In genomic region chr2:38739410-38739809, GRCm38 (mm10) we compare ENCODE assay signal across 7 mouse cellular contexts. TPM values are rescaled to one million over a fixed set of nuclear protein-coding genes. Genes with fewer than 3 reads are reported as not detected.
DNase-seq lines count a peak whose midpoint lies in the region; ATAC-seq and TF ChIP-seq lines count a peak whose summit lies in the region.

No protein-coding gene starts in this region.

- H3K36me3 ChIP-seq in forebrain, embryonic 10.5 days (replicated peaks) = peaks cover 25% of the 10 kb centered on the region
- 0 out of 2 replicates have a peak, but pooled peaks cover 7% of the 10 kb centered on the region for H3K36me3 ChIP-seq in hindbrain, postnatal 0 days (ENCODE audit: insufficient read depth, low read length)

- 28% methylated on average over 7 of the region's 7 CpGs for WGBS in forebrain, embryonic 10.5 days
- 18% methylated on average over 7 of the region's 7 CpGs for WGBS in hindbrain, postnatal 0 days

- no peak overlapping the region for H3K9ac ChIP-seq in hindbrain, postnatal 0 days (replicated peaks; ENCODE audit: low read length)

- in situ Hi-C loops in Patski (cut with MboI; ENCODE audit: low pct_unique_long_range_greater_than_20kb) = loop anchor here (5.0 kb wide), 1 partner anchor 77 kb away; no protein-coding TSS in a partner anchor

- H3K4me1 ChIP-seq in forebrain, embryonic 10.5 days = peaks cover 18% of the 10 kb centered on the region
- H3K4me1 ChIP-seq in hindbrain, postnatal 0 days (ENCODE audit: insufficient read depth, low read length) = no peaks in the 10 kb centered on the region

- no peak overlapping the region for H3K4me3 ChIP-seq in forebrain, embryonic 10.5 days
- H3K4me3 ChIP-seq in hindbrain, postnatal 0 days (ENCODE audit: low read length) = no peak overlapping the region

- CTCF ChIA-PET in Patski (lab: Charles Lee) = interaction anchor here (0.6 to 3.3 kb wide), 18 partner anchors 9 to 125 kb away, joined by 3 to 12 read pairs (median 4); no protein-coding TSS in a partner anchor

- DNase-seq in Patski (ENCODE audit: low read depth, low spot score) = no peak
- peak; percentile 56 for DNase-seq in c-Kit-positive CD71-negative TER-119-negative erythroid progenitor cells, embryonic 14.5 days (ENCODE audit: low read depth)
- peak; percentile 67 for DNase-seq in forebrain, embryonic 10.5 days (ENCODE audit: extremely low spot score, low spot score)
- DNase-seq in hindbrain, postnatal 0 days (ENCODE audit: low spot score) = peak; percentile 90
- DNase-seq in left cerebral cortex, adult 18-20 months (ENCODE audit: low spot score in 2 of 2) = peak; percentile 85 to 91
- DNase-seq in right cerebral cortex, postnatal 25 days = peak; percentile 73

- no peaks in the 10 kb centered on the region for H3K9me3 ChIP-seq in forebrain, embryonic 10.5 days
- no peaks in the 10 kb centered on the region for H3K9me3 ChIP-seq in hindbrain, postnatal 0 days (ENCODE audit: low read length)

- ATAC-seq in Patski = no peak
- peak; percentile 79 for ATAC-seq in hindbrain, postnatal 0 days
- peak; percentile 92 for ATAC-seq in megakaryocyte progenitor cell, adult 5-6 weeks (replicated peaks; ENCODE audit: poor library complexity)

- peak overlapping the region; percentile 44; the same call in 1 of the 2 replicates for H3K27ac ChIP-seq in forebrain, embryonic 10.5 days
- H3K27ac ChIP-seq in hindbrain, postnatal 0 days = no peak overlapping the region

- POLR2A ChIA-PET in Patski (lab: Charles Lee) = no interaction called here

- no peak overlapping the region for H3K4me2 ChIP-seq in hindbrain, postnatal 0 days (ENCODE audit: low read depth, low read length)

- no peaks in the 10 kb centered on the region for H3K27me3 ChIP-seq in Patski
- no peaks in the 10 kb centered on the region for H3K27me3 ChIP-seq in forebrain, embryonic 10.5 days (ENCODE audit: poor library complexity, severe bottlenecking)
- H3K27me3 ChIP-seq in hindbrain, postnatal 0 days (ENCODE audit: insufficient read depth, low read length) = no peaks in the 10 kb centered on the region

- peak; percentile 91 for TF ChIP-seq CTCF in Patski (IDR thresholded peaks at IDR 0.05)
- peak; percentile 95 for TF ChIP-seq CTCF in hindbrain, postnatal 0 days (IDR thresholded peaks at IDR 0.05; ENCODE audit: low read depth)

RNA-seq across cellular contexts. Expression of gene Nr5a1, which starts 25.1 kb away (rescaled TPM):
- not detected for polyA plus RNA-seq in Patski (2021)
- polyA plus RNA-seq in forebrain, embryonic 10.5 days (2016; fragmentation: Nextera tagmentation; extraction: Ambion mirVana) = 0.33 and 0.69 TPM in 2 replicates
- 0.05 TPM in 1 of 2 replicates, not detected in the other for total RNA-seq in hindbrain, postnatal 0 days (2014; rRNA removed)
- 0.05 TPM in 1 of 2 replicates, not detected in the other for polyA plus RNA-seq in hindbrain, postnatal 0 days (2015; fragmentation: Nextera tagmentation; extraction: Ambion mirVana)
- total RNA-seq in left cerebral cortex, adult 18-20 months (2021) = not detected
- not detected in 2 replicates for total RNA-seq in megakaryocyte progenitor cell, adult 5-6 weeks (2015)
- not detected in 2 replicates for total RNA-seq in megakaryocyte progenitor cell, adult 5-6 weeks (2017)
